Mouse (Mus musculus) CD4-positive helper T cell, adult 2 months (primary cell): ENCODE measurements around the gene Cttnbp2.

ENCODE experiments used
- DNase-seq: peaks from one replicate; pipeline ENCODE4 v3.0.0-alpha.2; 2012; ENCODE audit warnings: low read depth, missing footprints, low spot score

Cttnbp2 gene

GRCm38 (mm10) chr6:18514480-18515352, at the start of gene Cttnbp2:
TSS of gene Cttnbp2 (minus strand) at chr6:18514843.
- DNase-seq = no peak

- DNase-seq = no peak
Measured at GRCm38 (mm10) chr6:18559019-18559418, 44.4 kb upstream of the Cttnbp2 start.

DNA sequence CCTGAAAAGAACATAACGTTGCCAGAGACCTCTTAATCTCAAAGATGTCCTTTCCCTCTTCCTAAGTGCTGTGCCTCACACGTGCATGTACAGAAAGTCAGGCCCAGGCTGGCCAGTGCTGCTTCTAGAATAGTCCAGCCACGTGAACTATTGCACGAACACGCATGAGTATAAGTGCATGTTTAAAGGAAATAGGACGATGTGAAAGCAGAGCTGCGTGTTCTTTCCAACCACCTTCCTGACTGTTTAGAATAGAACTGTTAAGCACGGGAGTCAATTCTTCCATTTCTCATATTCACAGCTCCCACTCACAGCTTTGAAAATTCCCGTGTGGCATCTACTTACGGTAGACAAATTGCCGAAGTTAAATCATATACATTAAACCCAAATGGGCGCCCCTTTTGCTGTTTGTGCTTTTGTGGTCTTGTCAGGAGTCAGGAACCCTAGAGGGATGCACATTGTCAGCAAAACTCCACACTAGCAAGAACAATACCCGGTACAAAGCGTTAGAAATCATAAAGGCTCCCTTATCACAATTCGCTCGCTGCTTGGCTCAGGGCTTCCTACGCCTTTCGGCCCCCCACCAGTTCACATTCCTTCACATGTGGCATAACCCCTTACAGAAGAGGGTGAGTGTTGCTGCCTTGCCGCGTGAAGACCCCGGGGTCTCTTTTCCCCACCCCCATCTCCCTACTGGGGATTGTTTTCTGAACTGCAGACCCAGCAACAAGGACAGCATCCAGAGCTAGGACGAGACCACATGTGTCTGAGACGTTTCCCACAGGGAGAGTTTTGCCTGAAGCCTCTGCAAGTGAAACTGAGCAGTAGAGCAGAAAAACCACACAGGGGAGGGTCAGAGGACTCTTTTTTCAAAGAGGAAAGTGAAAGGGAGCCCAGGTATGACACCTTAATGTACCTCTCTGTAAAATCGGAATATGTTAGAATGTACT, 33.1 kb upstream of the Cttnbp2 start:
- no peak for DNase-seq

DNA sequence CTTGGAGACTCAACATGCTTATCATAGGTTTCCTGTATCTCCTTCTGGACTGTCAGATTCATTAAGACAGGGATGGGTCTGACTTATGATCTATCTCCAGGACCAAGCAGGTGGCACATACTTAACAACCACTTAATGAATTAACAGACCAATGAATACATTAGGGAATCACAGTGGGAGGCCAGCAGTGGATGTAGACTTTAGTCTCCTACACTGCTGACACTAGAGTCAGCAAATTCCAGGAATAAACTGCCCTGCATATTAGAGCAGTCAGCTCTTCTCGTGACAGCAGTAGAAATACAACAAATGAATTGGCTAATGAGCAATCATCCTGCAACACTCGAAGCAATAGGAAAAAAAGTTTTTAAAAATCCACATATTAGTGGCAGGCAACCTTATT, 29.2 kb upstream of the Cttnbp2 start:
- DNase-seq = no peak

- DNase-seq = no peak
Measured at GRCm38 (mm10) chr6:18540396-18540795, 25.8 kb upstream of the Cttnbp2 start.

DNA sequence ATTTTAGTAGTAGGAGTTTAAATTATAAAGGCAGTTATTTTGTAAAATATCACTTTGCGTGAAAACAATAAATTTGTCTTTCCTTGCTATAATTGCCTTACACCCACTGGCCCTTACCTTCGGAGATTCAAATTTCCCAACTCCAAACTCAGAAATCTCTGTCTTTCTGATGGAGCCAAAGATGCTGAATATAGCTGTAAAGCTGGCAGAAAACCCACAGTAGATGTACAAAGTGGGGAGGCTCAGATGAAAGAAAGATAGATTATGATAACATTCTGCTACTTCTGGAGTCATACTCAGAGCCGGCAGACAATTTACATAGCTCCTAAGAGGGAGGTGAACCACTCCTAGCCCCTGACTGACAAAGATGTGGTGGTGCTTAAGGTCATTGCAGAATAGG, 15.8 kb upstream of the Cttnbp2 start:
- DNase-seq = no peak

DNA sequence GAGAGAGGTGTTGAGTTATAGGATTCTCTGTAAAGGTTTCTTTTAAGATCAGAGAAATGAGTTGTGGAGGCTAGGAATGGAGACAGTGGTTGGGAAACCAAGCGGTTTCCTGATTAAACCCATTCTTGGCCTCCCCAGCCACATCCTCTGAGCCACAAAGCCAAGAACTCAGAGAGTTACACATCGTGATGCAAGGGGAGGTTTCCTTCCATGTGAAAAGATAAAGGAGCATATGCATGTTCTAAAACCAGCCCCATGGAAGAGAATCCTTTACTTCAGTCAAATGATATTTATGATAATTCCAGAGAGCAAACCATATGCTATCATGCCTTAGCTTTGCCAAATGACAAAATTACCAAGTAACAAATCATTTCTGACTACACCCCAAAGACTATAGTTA, 3.0 kb upstream of the Cttnbp2 start:
- DNase-seq = no peak

- no peak for DNase-seq
Measured at GRCm38 (mm10) chr6:18513611-18514473, 801 bp downstream of the Cttnbp2 start.

GRCm38 (mm10) chr6:18511886-18512285, 2.8 kb downstream of the Cttnbp2 start:
- DNase-seq = no peak

DNA sequence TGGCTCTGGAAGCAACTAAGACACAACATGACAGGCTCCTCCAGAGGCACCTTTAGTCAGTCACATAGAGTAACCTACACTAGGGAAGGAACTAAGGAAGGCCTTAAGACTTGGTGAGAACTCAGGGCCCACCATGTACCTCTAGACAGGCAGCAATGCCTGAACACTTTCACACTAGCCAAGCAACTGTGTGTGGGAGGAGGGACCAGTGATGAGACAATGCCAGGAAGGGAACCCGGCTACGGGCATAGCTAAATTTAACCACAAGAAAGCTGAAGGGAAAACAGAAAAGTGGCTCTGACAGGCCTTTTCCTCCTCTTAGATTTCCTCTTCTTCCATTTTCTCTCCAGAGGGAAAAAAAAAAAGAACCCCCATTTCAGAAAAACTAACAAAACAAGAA, 6.6 kb downstream of the Cttnbp2 start:
- no peak for DNase-seq

DNA sequence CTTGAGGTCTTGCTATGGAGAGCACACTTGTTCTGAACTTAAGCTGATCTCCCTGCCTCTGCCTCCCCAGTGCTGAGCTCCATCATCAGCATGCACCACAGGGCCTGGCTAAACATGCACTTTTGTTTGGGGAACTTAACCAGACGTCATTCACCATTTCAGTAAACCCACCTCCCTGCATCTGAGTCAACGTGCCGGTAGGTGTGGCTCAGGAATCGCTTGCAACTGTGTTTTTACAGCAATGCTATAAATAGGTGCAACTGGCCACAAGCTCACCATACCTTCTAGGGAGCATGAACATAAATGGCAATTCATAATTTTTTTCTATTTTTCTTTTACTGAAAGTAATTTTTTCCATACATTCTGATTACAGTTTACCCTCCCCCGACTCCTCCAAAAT, 14.8 kb downstream of the Cttnbp2 start:
- no peak for DNase-seq

GRCm38 (mm10) chr6:18492977-18493376, 21.7 kb downstream of the Cttnbp2 start:
- no peak for DNase-seq

DNA sequence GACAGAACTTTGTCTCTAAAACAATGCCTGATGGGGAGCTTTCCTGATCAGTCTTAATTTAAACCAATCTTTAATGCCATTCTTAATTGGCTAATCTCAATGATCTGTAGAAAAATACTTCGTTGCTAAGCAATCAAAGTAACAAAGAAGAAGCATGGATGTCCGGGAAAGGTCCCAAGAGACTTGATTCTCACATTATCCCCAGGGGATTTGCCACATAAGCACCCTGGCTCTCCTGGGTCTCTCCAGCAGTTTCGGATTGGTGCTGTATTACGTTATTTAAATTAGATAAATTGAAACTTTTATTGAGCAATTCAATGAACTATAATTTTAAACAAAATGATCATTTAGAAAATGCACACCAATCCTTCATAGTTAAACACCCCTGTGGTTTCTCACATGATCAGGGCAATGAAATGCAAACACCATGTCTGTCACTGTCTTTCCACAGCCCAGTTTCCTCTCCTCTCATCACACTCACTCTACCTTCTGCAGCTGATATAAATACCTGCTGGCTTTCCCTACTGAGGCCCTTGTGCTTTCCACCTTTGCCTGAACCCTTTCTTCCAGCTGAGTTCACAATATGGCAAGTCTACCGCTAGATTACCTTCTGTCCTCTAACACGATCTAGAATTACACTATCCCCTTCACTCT, 22.3 kb downstream of the Cttnbp2 start:
- DNase-seq = no peak

GRCm38 (mm10) chr6:18485087-18485486, 29.6 kb downstream of the Cttnbp2 start:
- no peak for DNase-seq

DNA sequence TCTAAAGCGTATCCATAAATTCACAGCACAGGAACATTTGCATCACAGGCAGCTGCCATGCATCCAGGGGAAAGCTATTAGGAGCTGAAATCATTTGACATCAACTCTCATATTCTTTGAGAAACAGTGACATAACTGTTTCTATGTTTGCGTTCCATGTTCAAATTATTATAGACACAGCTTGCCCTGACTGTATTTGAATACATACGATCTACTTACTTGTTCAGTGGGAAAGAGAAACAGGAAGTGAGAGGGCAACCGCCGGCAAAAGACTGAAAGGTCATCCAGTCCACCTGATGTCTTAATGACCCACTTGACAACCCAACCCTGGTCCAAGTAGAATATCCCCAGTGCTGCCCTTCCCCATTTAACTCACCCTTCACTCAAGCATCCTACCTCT, 30.6 kb downstream of the Cttnbp2 start:
- no peak for DNase-seq

- DNase-seq = no peak
Measured at GRCm38 (mm10) chr6:18482546-18482945, 32.1 kb downstream of the Cttnbp2 start.

- no peak for DNase-seq
Measured at GRCm38 (mm10) chr6:18481781-18482180, 32.9 kb downstream of the Cttnbp2 start.

- DNase-seq = no peak
Measured at GRCm38 (mm10) chr6:18477313-18477930, 37.2 kb downstream of the Cttnbp2 start.

DNA sequence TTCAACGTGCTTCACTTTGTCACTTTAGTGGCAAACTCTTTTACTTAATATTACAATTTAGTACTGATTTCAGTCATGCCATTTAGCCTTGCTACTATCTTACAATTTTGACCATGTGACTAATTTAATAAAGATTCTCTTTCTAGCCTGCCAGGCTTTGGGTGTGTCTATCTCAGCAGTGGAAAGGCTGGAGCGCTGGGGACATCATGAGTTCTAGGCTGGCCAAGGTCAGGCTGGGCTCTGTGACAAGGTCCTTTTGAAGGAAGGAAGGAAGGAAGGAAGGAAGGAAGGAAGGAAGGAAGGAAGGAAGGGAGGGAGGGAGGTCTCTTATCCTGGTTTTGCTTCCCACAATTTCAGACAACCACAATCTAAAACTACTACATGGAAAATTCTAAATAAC, 39.7 kb downstream of the Cttnbp2 start:
- DNase-seq = no peak

GRCm38 (mm10) chr6:18474541-18474940, 40.1 kb downstream of the Cttnbp2 start:
- DNase-seq = no peak

GRCm38 (mm10) chr6:18469206-18469605, 45.4 kb downstream of the Cttnbp2 start:
- no peak for DNase-seq
